Mouse (Mus musculus) kidney, postnatal 14 days (tissue): ENCODE measurements around the gene Thyn1.

Experiments used
- DNase-seq: peaks from one replicate; pipeline ENCODE4 v3.0.0; 2022; ENCODE audit warnings: mixed read lengths

Gene Thyn1

GRCm38 (mm10) chr9:26999461-27000395 lies at the start of gene Thyn1, which contains the start of gene Acad8:
TSS of gene Thyn1 (plus strand) at chr9:26999710.
TSS of gene Acad8 (minus strand) at chr9:26999566.
- DNase-seq = peak; percentile 97

- no peak for DNase-seq
These were observed 21.8 kb upstream of the Thyn1 start for GRCm38 (mm10) chr9:26977754-26978153.

- DNase-seq = peak; percentile 52
These were observed 20.7 kb upstream of the Thyn1 start for GRCm38 (mm10) chr9:26978776-26979175.

GRCm38 (mm10) chr9:26985090-26985613 lies 14.4 kb upstream of the Thyn1 start:
- DNase-seq = no peak

GRCm38 (mm10) chr9:26985668-26986277 lies 13.7 kb upstream of the Thyn1 start:
- no peak for DNase-seq

GRCm38 (mm10) chr9:26990181-26990580 lies 9.3 kb upstream of the Thyn1 start:
- no peak for DNase-seq

GRCm38 (mm10) chr9:26993118-26993517 lies 6.4 kb upstream of the Thyn1 start:
- peak; percentile 17 for DNase-seq

GRCm38 (mm10) chr9:26993900-26994299 lies 5.6 kb upstream of the Thyn1 start:
- no peak for DNase-seq

GRCm38 (mm10) chr9:26997062-26997461 lies 2.4 kb upstream of the Thyn1 start:
- DNase-seq = no peak

GRCm38 (mm10) chr9:26997501-26997900 lies 2.0 kb upstream of the Thyn1 start:
- DNase-seq = no peak

- no peak for DNase-seq
These were observed 645 bp upstream of the Thyn1 start for GRCm38 (mm10) chr9:26998669-26999460.

- no peak for DNase-seq
These were observed 5.7 kb downstream of the Thyn1 start for GRCm38 (mm10) chr9:27005231-27005630.

- no peak for DNase-seq
These were observed 6.4 kb downstream of the Thyn1 start for GRCm38 (mm10) chr9:27005933-27006332.

- DNase-seq = no peak
These were observed 7.4 kb downstream of the Thyn1 start for GRCm38 (mm10) chr9:27006866-27007265.

- DNase-seq = no peak
These were observed 9.7 kb downstream of the Thyn1 start for GRCm38 (mm10) chr9:27009231-27009630.

- no peak for DNase-seq
These were observed 12.1 kb downstream of the Thyn1 start for GRCm38 (mm10) chr9:27011572-27011971.

- no peak for DNase-seq
These were observed 19.5 kb downstream of the Thyn1 start for GRCm38 (mm10) chr9:27018961-27019360.

- no peak for DNase-seq
These were observed 24.2 kb downstream of the Thyn1 start for GRCm38 (mm10) chr9:27023681-27024080.

- no peak for DNase-seq
These were observed 27.2 kb downstream of the Thyn1 start for GRCm38 (mm10) chr9:27026708-27027107.

GRCm38 (mm10) chr9:27029022-27029827 lies 29.7 kb downstream of the Thyn1 start:
- DNase-seq = peak; percentile 53

GRCm38 (mm10) chr9:27029828-27030762 lies 30.6 kb downstream of the Thyn1 start, which contains the start of the genes Vps26b and Ncapd3:
TSS of gene Vps26b (minus strand) at chr9:27030065.
TSS of gene Ncapd3 (plus strand) at chr9:27030175.
- peak; percentile 98 for DNase-seq
